Mouse (Mus musculus) hindbrain, postnatal 0 days (tissue): ENCODE data around the gene Aatk. TPM values are rescaled to one million over a fixed set of nuclear protein-coding genes. Genes with fewer than 3 reads are reported as not detected.

Source experiments
- ATAC-seq: fragments of 200-750 bp; cut with Nextera tagmentation; 2 replicates; pipeline ENCODE4 v1.8.0; 2017; ENCODE audit warnings: mild to moderate bottlenecking, moderate TSS enrichment, moderate library complexity
- DNase-seq: peaks from one replicate; pipeline ENCODE4 v3.0.0-alpha.2; 2015; ENCODE audit warnings: low spot score
- H3K27ac ChIP-seq: fragments of 300-500 bp; sonication (generic); 2 replicates; pipeline ENCODE4 v1.5.1; 2014; ENCODE audit warnings: mild to moderate bottlenecking
- H3K27me3 ChIP-seq: fragments of 300-500 bp; sonication (generic); 2 replicates; pipeline ENCODE4 v1.6.1; 2014; ENCODE audit warnings: low read length, mixed read lengths; ENCODE audit not compliant: insufficient read depth
- H3K36me3 ChIP-seq: fragments of 300-500 bp; sonication (generic); 2 replicates; pipeline ENCODE4 v1.6.1; 2014; ENCODE audit warnings: low read length, mixed read lengths; ENCODE audit not compliant: insufficient read depth
- H3K4me1 ChIP-seq: fragments of 300-500 bp; sonication (generic); 2 replicates; pipeline ENCODE4 v1.6.1; 2014; ENCODE audit warnings: antibody characterized with exemption, low read length, mixed read lengths; ENCODE audit not compliant: insufficient read depth
- H3K4me2 ChIP-seq: fragments of 300-500 bp; sonication (generic); 2 replicates; pipeline ENCODE4 v1.6.1; 2014; ENCODE audit warnings: low read depth, mild to moderate bottlenecking, low read length, moderate library complexity, mixed read lengths
- H3K4me3 ChIP-seq: fragments of 300-500 bp; sonication (generic); 2 replicates; pipeline ENCODE4 v1.5.1; 2014; ENCODE audit warnings: low read length
- H3K9ac ChIP-seq: fragments of 300-500 bp; sonication (generic); replicated peaks from 2 replicates; pipeline ENCODE4 v1.6.1; 2014; ENCODE audit warnings: mild to moderate bottlenecking, low read length, moderate library complexity, mixed read lengths
- H3K9me3 ChIP-seq: fragments of 300-500 bp; sonication (generic); 2 replicates; pipeline ENCODE4 v1.6.1; 2016; ENCODE audit warnings: low read length, mixed read lengths
- CTCF ChIP-seq: IDR thresholded peaks from 2 replicates; pipeline ENCODE4 v1.5.1; 2016; ENCODE audit warnings: antibody characterized with exemption, control low read depth, low read depth
- WGBS: fragments of 180-500 bp; shearing (Covaris S2); extraction: QIAGEN DNeasy Blood & Tissue Kit; methylation state at CpG from one replicate; pipeline ENCODE4 v1.1.7; 2014; 5-methylcytosine and 5-hydroxymethylcytosine counted together
- polyA plus RNA-seq: library from polyadenylated mRNA; unstranded; fragments of >200 nt; fragmentation: Nextera tagmentation; extraction: Ambion mirVana; gene quantifications from 2 replicates; pipeline ENCODE4 v1.2.1, GENCODE M21; 2015
- total RNA-seq: library from RNA; depleted of rRNA; stranded (reverse); fragments of >200 nt; gene quantifications from 2 replicates; pipeline ENCODE4 v1.2.3, GENCODE M21; 2014

Gene Aatk
- total and polyA plus RNA-seq, 2 experiments from 2014 or later, result 35.5 to 161 TPM

DNA sequence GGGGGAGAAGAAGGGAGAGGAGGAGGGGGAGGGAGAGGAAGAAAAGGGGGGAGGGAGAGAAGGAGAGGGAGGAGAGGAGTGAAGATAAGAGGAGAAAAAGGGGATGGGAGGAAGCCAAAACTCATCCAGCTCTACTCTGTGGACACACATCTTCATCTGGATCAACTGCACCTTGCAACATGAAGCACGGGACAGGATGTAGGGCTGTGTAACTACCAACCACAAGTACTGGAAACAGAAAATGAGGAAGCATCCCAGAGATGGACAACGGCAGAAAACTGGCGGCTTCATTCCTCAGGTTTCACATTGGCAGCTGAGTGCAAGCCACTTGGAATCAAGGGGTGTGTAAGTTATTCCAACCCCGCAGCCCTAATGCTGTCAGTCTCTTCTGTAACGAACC, 12.2 kb downstream of the Aatk start:
- ATAC-seq (no peak), DNase-seq (no peak)
- Histone ChIP-seq H3K4me1 (peaks cover 7% of the 10 kb centered on the region), H3K27ac (no peak overlapping the region), H3K36me3 (no peaks in the 10 kb centered on the region), H3K4me3 (no peak overlapping the region), H3K27me3 (no peaks in the 10 kb centered on the region), H3K4me2 (no peak overlapping the region), H3K9ac (no peak overlapping the region), H3K9me3 (no peaks in the 10 kb centered on the region)
- TF ChIP-seq CTCF, result no peak
- WGBS, result 76% methylated on average over 5 of the region's 5 CpGs

DNA sequence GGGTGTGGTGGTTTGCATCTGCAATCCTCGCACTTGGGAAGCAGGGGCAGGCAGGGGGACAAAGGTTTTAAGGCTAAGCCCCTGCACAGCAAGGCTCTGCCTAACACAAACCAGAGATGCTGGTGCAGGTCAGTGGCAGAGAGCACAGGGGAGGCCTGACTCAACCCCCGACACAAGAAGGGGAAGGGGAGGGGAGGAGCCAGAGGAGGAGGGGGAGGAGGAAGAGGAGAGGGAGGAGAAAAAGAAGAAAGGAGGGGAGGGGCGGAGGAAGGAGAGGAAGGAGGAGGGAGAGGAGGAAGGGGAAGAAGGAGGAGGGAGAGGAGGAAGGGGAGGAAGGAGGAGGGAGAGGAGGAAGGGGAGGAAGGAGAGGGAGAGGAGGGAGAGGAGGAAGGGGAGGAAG, 12.7 kb downstream of the Aatk start:
- ATAC-seq, result no peak
- no peaks in the 10 kb centered on the region for H3K9me3 ChIP-seq
- TF ChIP-seq CTCF, result no peak

GRCm38 (mm10) chr11:120033473-120033872, 13.5 kb downstream of the Aatk start:
- peaks cover 7% of the 10 kb centered on the region for H3K4me1 ChIP-seq
- ATAC-seq, result no peak
- WGBS, result 69% methylated on average over 3 of the region's 3 CpGs
- H3K9me3 ChIP-seq, result no peaks in the 10 kb centered on the region
- no peaks in the 10 kb centered on the region for H3K36me3 ChIP-seq
- DNase-seq, result no peak
- no peak overlapping the region for H3K4me2 ChIP-seq
- no peaks in the 10 kb centered on the region for H3K27me3 ChIP-seq
- TF ChIP-seq CTCF, result no peak
- H3K4me3 ChIP-seq, result no peak overlapping the region
- H3K27ac ChIP-seq, result no peak overlapping the region
- H3K9ac ChIP-seq, result no peak overlapping the region

More for the DNA sequence above, 12.7 kb downstream of the Aatk start:
- H3K4me2 ChIP-seq, result no peak overlapping the region
- H3K36me3 ChIP-seq, result no peaks in the 10 kb centered on the region
- H3K27ac ChIP-seq, result no peak overlapping the region
- no peak overlapping the region for H3K9ac ChIP-seq
- 39% methylated on average over 3 of the region's 3 CpGs for WGBS
- H3K27me3 ChIP-seq, result no peaks in the 10 kb centered on the region
- peaks cover 7% of the 10 kb centered on the region for H3K4me1 ChIP-seq
- no peak overlapping the region for H3K4me3 ChIP-seq
- no peak for DNase-seq

DNA sequence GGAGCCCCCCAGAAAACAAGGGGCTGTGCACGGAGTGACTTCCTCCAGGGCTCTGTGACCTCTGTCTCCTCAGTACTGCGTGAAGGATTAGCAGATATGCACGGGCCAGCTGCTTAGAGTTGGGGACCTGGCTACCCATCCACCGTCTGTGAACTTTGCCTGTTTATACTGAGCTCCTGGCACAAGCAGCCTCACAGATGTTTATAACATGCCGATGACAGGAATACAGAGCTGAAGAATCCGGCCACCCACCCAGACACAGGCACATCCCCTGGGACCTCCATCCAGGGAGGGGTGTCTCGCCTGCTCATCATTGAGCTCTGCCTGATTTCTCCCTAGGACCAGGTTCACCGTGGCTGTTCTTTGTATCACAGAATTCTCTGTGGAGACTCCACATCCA, 14.9 kb downstream of the Aatk start:
- Histone ChIP-seq H3K27ac (no peak overlapping the region), H3K27me3 (no peaks in the 10 kb centered on the region), H3K4me1 (peaks cover 7% of the 10 kb centered on the region), H3K9me3 (no peaks in the 10 kb centered on the region), H3K4me2 (no peak overlapping the region), H3K9ac (no peak overlapping the region), H3K4me3 (no peak overlapping the region), H3K36me3 (no peaks in the 10 kb centered on the region)
- WGBS, result 49% methylated on average over 8 of the region's 8 CpGs
- ATAC-seq (no peak), DNase-seq (no peak)
- no peak for TF ChIP-seq CTCF

- Histone ChIP-seq H3K27me3 (no peaks in the 10 kb centered on the region), H3K4me1 (peaks cover 7% of the 10 kb centered on the region), H3K4me3 (no peak overlapping the region), H3K27ac (no peak overlapping the region), H3K36me3 (no peaks in the 10 kb centered on the region), H3K9ac (no peak overlapping the region), H3K4me2 (no peak overlapping the region), H3K9me3 (no peaks in the 10 kb centered on the region)
- peak; percentile 86 for DNase-seq
- WGBS, result 24% methylated on average over 10 of the region's 10 CpGs
- TF ChIP-seq CTCF, result peak; percentile 88
- ATAC-seq, result peak; percentile 71
These were observed 16.6 kb downstream of the Aatk start for GRCm38 (mm10) chr11:120030145-120030901.

DNA sequence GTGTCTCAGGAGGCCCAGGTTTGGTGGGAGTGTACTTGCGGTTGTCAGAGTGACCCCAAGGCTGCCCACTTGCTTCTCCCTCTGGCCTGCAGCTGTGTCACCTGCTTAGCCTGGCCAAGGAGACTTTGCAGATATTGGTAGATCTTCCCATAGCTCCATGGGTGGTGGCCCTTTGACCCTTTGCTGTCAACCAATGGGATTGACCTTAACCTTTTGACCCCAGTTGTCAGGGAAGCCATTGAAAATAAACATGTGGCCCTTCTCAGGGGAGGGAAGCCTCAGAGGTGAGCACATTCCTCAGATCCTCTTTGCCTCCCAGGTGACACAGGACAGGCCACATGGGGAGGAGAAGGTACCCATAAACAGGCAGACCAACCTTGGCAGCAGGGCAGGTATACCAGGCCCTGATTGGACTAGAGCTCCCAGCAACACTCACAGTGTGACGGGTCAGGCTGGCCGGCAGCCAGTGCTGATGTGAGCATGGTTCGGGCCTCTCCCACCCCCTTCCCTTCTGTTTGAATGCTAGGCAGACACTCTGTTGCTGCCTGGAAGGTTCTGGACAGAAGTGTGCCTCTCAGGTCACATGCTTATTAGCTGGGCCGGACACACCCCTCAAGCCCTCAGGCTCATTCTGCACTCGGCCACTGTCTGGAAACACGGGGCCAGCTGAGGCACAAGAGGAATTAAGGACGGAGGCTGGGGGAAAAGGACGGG, 17.4 kb downstream of the Aatk start:
- H3K9ac ChIP-seq, result no peak overlapping the region
- no peak for DNase-seq
- no peaks in the 10 kb centered on the region for H3K9me3 ChIP-seq
- ATAC-seq, result peak; percentile 14; the same call in 1 of the 2 replicates
- no peaks in the 10 kb centered on the region for H3K36me3 ChIP-seq
- peaks cover 7% of the 10 kb centered on the region for H3K4me1 ChIP-seq
- WGBS, result 46% methylated on average over 9 of the region's 9 CpGs
- H3K27me3 ChIP-seq, result no peaks in the 10 kb centered on the region
- no peak overlapping the region for H3K4me2 ChIP-seq
- H3K4me3 ChIP-seq, result no peak overlapping the region
- TF ChIP-seq CTCF, result no peak
- H3K27ac ChIP-seq, result no peak overlapping the region
